Mouse (Mus musculus): ENCODE results near the gene Klrb1.

- peak; percentile 71 for TF ChIP-seq CTCF (IDR thresholded peaks at IDR 0.05; ENCODE audit: borderline replicate concordance, insufficient read depth, low read depth, low read length)
- TF ChIP-seq POLR2A (IDR thresholded peaks at IDR 0.05; ENCODE audit: borderline replicate concordance, insufficient read depth, low read length) = peak; percentile 34; the same call in 1 of the 2 replicates
Measured at GRCm38 (mm10) chr6:128763736-128764523, 41.1 kb upstream of the Klrb1 start.

Measured in cerebellum, adult 2 months (tissue).